Mouse (Mus musculus) heart, embryonic 12.5 days (tissue): ENCODE measurements around the gene Kat5. TPM values are rescaled to one million over a fixed set of nuclear protein-coding genes. Genes with fewer than 3 reads are reported as not detected.

Experiments used
- ATAC-seq: fragments of 200-750 bp; cut with Nextera tagmentation; 2 replicates; pipeline ENCODE4 v1.8.0; 2017; ENCODE audit warnings: moderate TSS enrichment, moderate library complexity; ENCODE audit not compliant: insufficient number of reproducible peaks, low FRiP score
- H3K27ac ChIP-seq: fragments of 300-500 bp; sonication (generic); 2 replicates; pipeline ENCODE4 v1.5.1; 2016; ENCODE audit warnings: mild to moderate bottlenecking, moderate library complexity; ENCODE audit not compliant: poor library complexity, severe bottlenecking
- H3K27me3 ChIP-seq: fragments of 300-500 bp; sonication (generic); replicated peaks from 2 replicates; pipeline ENCODE4 v1.6.1; 2016; ENCODE audit warnings: mild to moderate bottlenecking, moderate library complexity
- H3K36me3 ChIP-seq: fragments of 300-500 bp; sonication (generic); 2 replicates; pipeline ENCODE4 v1.6.1; 2016; ENCODE audit warnings: mild to moderate bottlenecking, moderate library complexity
- H3K4me1 ChIP-seq: fragments of 300-500 bp; sonication (generic); replicated peaks from 2 replicates; pipeline ENCODE4 v1.6.1; 2016; ENCODE audit warnings: mild to moderate bottlenecking
- H3K4me2 ChIP-seq: fragments of 300-500 bp; sonication (generic); 2 replicates; pipeline ENCODE4 v1.6.1; 2016; ENCODE audit warnings: mild to moderate bottlenecking, moderate library complexity
- H3K4me3 ChIP-seq: fragments of 300-500 bp; sonication (generic); 2 replicates; pipeline ENCODE4 v1.5.1; 2016; ENCODE audit warnings: mild to moderate bottlenecking
- H3K9ac ChIP-seq: fragments of 300-500 bp; sonication (generic); 2 replicates; pipeline ENCODE4 v1.6.1; 2016; ENCODE audit warnings: mild to moderate bottlenecking, moderate library complexity
- H3K9me3 ChIP-seq: fragments of 300-500 bp; sonication (generic); replicated peaks from 2 replicates; pipeline ENCODE4 v1.6.1; 2016; ENCODE audit warnings: mild to moderate bottlenecking, moderate library complexity
- WGBS: fragments of 180-500 bp; shearing (Covaris S2); methylation state at CpG from one replicate; pipeline ENCODE4 v1.1.7; 2016; 5-methylcytosine and 5-hydroxymethylcytosine counted together
- polyA plus RNA-seq: library from polyadenylated mRNA; unstranded; fragments of >200 nt; fragmentation: Nextera tagmentation; extraction: Ambion mirVana; gene quantifications from 2 replicates; pipeline ENCODE4 v1.2.1, GENCODE M21; 2016

Kat5 gene
- 31.5 and 36.1 TPM in 2 replicates for polyA plus RNA-seq

DNA sequence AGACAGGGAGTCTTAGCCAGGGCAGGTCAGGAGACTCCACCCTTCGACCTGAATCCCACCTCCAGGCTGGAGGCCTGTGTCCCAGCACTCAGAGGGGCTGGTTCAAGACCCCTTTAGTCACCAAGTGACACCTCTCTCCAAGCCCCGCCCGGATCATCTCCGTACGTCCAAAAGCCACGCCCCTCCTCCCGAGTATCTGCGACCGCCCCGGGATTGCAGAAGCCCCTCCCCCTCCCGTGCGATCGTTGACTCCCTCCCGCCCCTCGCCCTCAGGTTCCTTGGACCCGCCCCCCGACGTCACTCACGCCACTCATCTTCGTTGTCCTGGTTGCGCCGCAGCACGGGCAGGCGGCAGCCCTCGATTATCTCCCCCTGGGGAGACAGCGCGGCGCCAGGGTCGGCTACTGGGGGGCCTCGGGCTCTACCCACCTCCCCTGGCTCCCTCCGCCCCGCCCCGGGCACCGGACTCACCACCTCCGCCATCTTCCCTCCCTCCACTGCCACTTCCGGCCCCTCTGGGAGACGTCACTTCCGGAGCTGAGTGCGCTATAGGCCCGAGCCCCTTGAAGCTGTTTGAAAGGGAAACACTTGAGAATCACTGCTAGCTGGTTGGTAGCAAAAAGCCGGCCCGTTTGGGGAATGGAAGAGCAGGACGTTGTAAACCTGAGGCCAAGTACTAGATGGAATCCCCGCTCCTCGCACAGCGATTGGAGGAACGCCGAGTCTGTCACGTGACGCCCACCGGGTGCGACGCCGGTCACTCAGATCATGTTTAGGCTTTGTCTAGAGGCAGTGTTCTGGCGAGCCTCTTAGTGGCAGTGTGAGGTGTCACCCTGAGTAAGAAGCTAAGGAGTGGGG lies at the start of gene Kat5:
Kat5 (minus strand) TSS at position 691 of the 858 bp plus-strand sequence.
- WGBS = under 1% methylated on average over 53 of the region's 55 CpGs
- peak within 1 kb of the TSS; percentile 75 for H3K9ac ChIP-seq
- peaks cover 41% of the 10 kb centered on the region for H3K36me3 ChIP-seq
- H3K27ac ChIP-seq = peak within 1 kb of the TSS; percentile 94
- H3K4me1 ChIP-seq = peaks cover 17% of the 10 kb centered on the region
- peak; percentile 92 for ATAC-seq
- H3K27me3 ChIP-seq = no peaks in the 10 kb centered on the region
- no peaks in the 10 kb centered on the region for H3K9me3 ChIP-seq
- H3K4me2 ChIP-seq = peak within 1 kb of the TSS; percentile 75
- peak within 1 kb of the TSS; percentile 69 for H3K4me3 ChIP-seq

DNA sequence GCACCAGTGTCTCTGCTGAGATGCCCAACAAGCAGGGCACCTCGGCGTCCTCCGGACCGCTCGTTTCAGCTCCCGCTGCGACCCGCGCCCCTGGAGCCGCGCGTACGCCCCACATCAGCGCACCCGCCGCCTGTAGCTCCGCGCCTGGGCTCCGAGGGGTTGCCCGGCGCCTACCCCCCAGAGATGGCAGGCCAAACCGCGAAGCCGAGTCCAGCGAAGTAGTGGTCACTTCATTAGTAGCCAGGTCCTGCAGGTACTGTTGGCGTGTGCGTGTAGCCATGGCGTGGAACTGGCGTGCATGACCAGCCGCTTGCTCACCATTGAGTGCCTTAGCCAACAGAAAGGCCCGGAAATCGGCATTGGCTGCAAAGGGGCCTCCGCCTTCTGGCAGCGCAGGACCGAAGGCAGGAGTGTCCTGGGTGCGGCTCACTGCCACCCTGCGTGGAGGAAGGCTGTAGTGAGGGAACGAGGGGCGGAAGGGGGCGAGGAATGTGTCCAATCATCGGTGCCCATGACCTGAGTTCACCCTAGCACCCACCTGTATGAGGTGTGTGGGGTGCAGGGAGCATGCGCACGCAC lies 44.8 kb upstream of the Kat5 start:
- no peak for ATAC-seq
- H3K27ac ChIP-seq = no peak overlapping the region
- H3K4me3 ChIP-seq = peak overlapping the region; percentile 39
- H3K4me1 ChIP-seq = peaks cover 10% of the 10 kb centered on the region
- no peaks in the 10 kb centered on the region for H3K9me3 ChIP-seq
- peaks cover 83% of the 10 kb centered on the region for H3K36me3 ChIP-seq
- WGBS = 22% methylated on average over 43 of the region's 43 CpGs
- peak overlapping the region; percentile 65 for H3K4me2 ChIP-seq
- H3K27me3 ChIP-seq = peaks cover 22% of the 10 kb centered on the region
- H3K9ac ChIP-seq = peak overlapping the region; percentile 4; the same call in 1 of the 2 replicates

DNA sequence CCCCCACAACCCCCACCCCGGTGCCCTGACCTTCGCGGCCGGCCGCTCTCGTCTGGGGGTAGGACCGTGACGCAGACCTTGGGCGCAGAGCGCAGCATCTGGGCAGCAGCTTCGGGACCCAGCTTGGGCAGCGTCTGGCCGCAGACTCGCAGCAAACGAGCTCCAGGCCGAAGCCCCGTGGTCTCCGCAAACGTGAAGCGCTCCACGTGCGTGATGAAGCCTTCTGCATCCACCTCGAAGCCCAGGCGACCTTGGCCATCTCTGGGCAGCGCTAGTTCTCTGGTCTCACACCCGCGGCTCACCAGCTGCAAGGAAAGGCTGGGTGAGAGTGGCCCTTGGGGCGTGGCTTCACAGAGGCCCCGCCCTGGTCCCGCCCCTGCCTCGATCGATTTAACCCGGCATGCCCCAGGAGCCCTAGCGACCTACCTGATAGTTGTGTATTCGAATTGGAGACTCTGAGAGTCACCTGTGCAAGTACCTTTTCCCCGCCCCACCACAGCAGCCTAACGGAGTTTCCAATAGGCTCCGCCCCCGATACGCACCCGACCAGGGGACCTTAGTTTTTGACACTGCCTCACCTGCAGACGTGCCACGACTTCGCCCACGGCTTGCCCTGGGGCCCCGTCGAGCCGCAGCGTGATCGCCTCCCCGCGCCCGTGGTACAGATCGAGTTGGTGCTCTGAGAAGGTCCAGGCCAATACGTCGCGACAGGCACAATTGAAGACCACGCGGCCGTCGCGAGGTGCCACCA lies 44.1 kb upstream of the Kat5 start:
- no peak overlapping the region for H3K27ac ChIP-seq
- WGBS = 17% methylated on average over 62 of the region's 62 CpGs
- peak; percentile 68 for ATAC-seq
- peaks cover 17% of the 10 kb centered on the region for H3K4me1 ChIP-seq
- H3K36me3 ChIP-seq = peaks cover 76% of the 10 kb centered on the region
- H3K9ac ChIP-seq = peak overlapping the region; percentile 4
- H3K27me3 ChIP-seq = peaks cover 22% of the 10 kb centered on the region
- peak overlapping the region; percentile 39 for H3K4me3 ChIP-seq
- peak overlapping the region; percentile 65 for H3K4me2 ChIP-seq
- no peaks in the 10 kb centered on the region for H3K9me3 ChIP-seq

DNA sequence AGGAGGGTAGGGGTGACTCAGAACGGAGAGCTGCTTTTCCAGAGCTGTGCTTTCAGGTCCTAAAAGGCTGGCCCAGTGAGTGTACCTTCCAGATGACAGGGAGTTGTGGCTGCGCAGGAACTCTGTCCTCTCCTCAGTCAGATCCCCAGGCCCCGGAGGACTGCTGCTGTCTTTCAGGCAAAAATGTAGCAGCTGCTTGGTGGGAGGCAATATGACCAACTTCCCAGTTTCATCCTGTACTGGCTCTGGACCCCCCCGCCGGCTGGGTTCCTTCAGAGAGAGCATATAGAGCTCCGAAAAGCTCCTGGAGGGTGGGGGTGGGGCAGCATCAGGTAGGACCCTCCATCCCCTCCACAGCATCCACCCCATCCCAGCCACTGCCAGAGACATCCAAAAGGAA lies 42.5 kb upstream of the Kat5 start:
- Histone ChIP-seq H3K27ac (no peak overlapping the region), H3K4me2 (no peak overlapping the region), H3K4me3 (no peak overlapping the region), H3K27me3 (peaks cover 22% of the 10 kb centered on the region), H3K9ac (no peak overlapping the region), H3K4me1 (peaks cover 32% of the 10 kb centered on the region), H3K9me3 (no peaks in the 10 kb centered on the region), H3K36me3 (peaks cover 71% of the 10 kb centered on the region)
- WGBS = 82% methylated on average over 6 of the region's 6 CpGs
- ATAC-seq = no peak

DNA sequence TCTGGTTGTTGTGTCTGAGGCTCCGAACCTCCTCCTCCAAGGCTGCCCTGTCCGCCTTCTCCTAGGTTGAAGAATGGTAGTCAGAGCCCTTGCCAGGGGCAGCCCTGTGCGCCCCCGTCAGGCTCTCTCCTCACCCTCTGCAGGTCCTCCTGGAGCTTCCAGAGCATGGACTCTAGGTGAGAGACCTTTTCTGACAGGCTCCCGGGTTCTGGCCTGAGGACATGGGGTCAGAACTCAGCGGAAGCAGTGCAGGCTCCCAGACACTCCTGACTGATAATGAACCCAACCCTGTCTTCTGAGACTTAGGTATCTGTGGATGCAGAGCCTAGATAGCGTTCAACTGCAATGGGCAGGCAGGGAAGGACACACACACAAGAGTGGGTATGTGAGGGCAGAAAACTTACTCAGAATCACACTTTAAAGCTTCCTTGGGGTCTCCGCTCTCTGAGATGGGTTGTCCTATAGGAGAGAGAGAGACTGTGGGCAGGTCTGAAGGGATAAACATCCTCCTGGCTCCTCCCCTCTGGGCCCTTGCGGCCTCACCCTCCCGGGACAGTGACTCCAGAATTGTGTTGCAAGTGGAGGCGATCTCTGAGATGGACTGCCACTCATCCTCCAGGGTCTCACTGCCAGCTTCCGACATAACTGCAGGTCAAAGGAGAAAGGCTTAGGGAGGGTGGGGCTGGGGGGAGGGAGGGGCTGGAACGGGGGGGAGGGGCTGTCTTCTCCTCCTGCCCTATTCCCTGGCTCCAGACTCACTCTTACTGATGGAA lies 41.7 kb upstream of the Kat5 start:
- Histone ChIP-seq H3K9ac (no peak overlapping the region), H3K27me3 (peaks cover 21% of the 10 kb centered on the region), H3K4me3 (no peak overlapping the region), H3K4me2 (no peak overlapping the region), H3K27ac (no peak overlapping the region), H3K4me1 (peaks cover 32% of the 10 kb centered on the region), H3K36me3 (peaks cover 75% of the 10 kb centered on the region), H3K9me3 (no peaks in the 10 kb centered on the region)
- WGBS = 53% methylated on average over 13 of the region's 13 CpGs
- ATAC-seq = no peak

DNA sequence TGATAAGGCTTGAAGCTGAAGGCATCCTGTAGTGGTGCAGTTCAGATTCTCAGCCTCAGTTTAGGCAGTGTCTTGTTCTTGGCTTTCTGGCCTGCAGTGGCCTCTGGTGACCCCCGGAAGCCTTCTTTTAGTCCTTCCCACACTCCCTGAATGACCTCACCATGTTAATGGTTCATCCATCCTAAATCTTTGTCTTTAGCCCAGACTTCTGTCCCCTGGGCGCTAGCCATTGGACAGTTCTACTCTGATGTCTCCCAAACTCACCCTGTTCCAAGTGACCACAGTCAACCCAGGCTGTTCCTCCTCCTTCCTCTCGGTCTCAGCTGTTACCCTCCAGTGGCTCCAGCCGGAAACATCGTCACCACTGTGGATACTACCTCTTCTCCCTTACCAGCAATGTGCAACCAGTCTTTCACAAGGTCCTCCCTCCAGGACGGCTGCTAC lies 39.3 kb upstream of the Kat5 start:
- H3K4me1 ChIP-seq = peaks cover 25% of the 10 kb centered on the region
- WGBS = 72% methylated on average over 6 of the region's 6 CpGs
- H3K27ac ChIP-seq = peak overlapping the region; percentile 80
- peak overlapping the region; percentile 69 for H3K4me2 ChIP-seq
- no peaks in the 10 kb centered on the region for H3K9me3 ChIP-seq
- ATAC-seq = no peak
- no peaks in the 10 kb centered on the region for H3K27me3 ChIP-seq
- peak overlapping the region; percentile 38 for H3K4me3 ChIP-seq
- H3K9ac ChIP-seq = peak overlapping the region; percentile 62
- peaks cover 76% of the 10 kb centered on the region for H3K36me3 ChIP-seq

DNA sequence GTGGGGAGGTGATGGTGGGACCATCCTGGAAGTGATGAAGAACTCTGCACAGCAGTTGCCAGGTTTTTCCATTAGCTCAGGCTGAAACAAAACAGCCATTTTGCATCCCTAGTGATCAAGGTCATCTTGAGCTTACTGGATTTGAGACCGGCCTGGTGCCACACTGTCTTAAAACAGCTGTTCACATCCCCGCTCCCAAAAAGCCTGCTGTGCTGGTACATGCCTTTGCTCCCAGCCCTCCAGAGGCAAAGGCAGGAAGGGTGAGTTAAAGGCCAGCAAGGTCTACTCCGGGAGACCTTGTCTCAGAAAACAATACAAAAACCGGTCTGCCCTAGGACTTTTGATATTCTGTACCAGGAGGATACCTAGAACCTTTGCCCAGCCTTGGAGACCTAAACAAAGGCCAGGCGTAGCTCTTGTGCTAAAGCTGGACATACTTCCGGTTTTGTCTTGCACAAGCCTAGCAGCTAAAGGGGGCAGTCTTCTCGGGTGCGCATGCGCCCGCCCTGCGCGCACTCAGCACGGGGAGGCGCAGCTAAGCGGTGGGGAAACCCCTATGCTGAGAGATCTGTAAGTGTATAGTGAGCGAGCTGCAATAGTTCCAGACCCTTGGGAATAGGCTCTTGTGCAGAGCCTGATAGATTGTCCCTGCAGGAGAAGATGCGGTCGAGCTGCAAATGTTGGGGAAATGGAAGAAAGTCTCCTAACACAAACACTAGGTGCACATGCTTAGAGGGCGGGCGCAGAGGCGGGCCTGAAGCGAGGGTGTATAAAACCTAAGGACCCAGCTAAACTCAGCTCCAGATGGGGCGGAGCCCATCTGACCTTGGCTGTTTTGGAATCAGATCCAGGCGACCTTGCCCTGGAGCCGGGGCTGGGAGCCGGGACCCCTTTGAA lies 38.6 kb upstream of the Kat5 start:
- Histone ChIP-seq H3K9me3 (no peaks in the 10 kb centered on the region), H3K4me1 (peaks cover 22% of the 10 kb centered on the region), H3K27me3 (no peaks in the 10 kb centered on the region), H3K27ac (peak overlapping the region; percentile 80), H3K4me2 (peak overlapping the region; percentile 69), H3K9ac (peak overlapping the region; percentile 62), H3K36me3 (peaks cover 76% of the 10 kb centered on the region), H3K4me3 (peak overlapping the region; percentile 38)
- WGBS = 10% methylated on average over 26 of the region's 26 CpGs
- peak; percentile 79 for ATAC-seq

DNA sequence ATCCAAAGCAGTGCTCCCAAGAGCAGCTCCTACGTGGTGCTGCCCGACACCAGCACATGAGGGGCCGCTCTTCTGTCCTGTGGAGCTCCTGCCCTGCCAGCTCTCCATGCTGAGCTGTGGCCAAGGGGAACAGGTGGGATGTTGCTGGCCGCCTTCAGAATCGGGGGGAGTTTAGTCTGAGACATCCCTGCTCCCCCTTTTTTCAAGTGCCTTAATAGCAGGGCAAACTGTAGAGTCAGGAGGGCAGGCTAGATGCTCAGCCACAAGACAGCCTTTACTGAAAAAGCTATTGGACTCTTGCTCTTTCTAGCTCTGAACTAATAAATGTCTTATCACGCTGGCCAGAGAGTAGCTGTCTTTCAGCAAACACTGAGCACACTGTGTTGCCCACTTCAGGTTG lies 37.8 kb upstream of the Kat5 start:
- H3K4me3 ChIP-seq = no peak overlapping the region
- H3K4me1 ChIP-seq = peaks cover 22% of the 10 kb centered on the region
- H3K9ac ChIP-seq = no peak overlapping the region
- WGBS = 89% methylated on average over 6 of the region's 6 CpGs
- no peak for ATAC-seq
- no peak overlapping the region for H3K4me2 ChIP-seq
- H3K27ac ChIP-seq = peak overlapping the region; percentile 80
- no peaks in the 10 kb centered on the region for H3K9me3 ChIP-seq
- peaks cover 79% of the 10 kb centered on the region for H3K36me3 ChIP-seq
- H3K27me3 ChIP-seq = no peaks in the 10 kb centered on the region

DNA sequence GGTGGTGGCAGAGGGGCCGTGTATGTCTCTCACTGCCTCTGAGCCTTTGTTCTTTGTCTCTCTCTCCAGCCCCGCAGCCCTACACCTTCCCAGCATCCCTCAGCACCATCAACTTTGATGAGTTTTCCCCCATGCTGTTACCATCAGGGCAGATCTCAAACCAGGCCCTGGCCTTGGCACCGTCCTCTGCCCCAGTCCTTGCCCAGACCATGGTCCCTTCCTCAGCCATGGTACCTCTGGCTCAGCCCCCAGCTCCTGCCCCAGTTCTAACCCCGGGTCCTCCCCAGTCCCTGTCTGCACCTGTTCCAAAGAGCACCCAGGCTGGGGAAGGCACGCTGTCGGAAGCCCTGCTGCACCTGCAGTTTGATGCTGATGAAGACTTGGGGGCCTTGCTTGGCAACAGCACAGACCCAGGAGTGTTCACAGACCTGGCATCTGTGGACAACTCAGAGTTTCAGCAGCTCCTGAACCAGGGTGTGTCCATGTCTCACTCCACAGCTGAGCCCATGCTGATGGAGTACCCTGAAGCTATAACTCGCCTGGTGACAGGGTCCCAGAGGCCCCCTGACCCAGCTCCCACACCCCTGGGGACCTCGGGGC lies 36.8 kb upstream of the Kat5 start:
- H3K36me3 ChIP-seq = peaks cover 79% of the 10 kb centered on the region
- no peaks in the 10 kb centered on the region for H3K27me3 ChIP-seq
- ATAC-seq = no peak
- H3K4me2 ChIP-seq = no peak overlapping the region
- H3K4me1 ChIP-seq = peaks cover 22% of the 10 kb centered on the region
- H3K27ac ChIP-seq = no peak overlapping the region
- no peaks in the 10 kb centered on the region for H3K9me3 ChIP-seq
- no peak overlapping the region for H3K4me3 ChIP-seq
- no peak overlapping the region for H3K9ac ChIP-seq
- WGBS = 87% methylated on average over 8 of the region's 8 CpGs
